ENCODE assay signal across 17 mouse cellular contexts in genomic region chr1:135847611-135848351, GRCm38 (mm10). TPM values are rescaled to one million over a fixed set of nuclear protein-coding genes. Genes with fewer than 3 reads are reported as not detected.
DNase-seq lines count a peak whose midpoint lies in the region; ATAC-seq lines count a peak whose summit lies in the region.
"Had no signal": no experiment of that assay in that cellular context is flagged by ENCODE, and none has a peak within 500 bp of the region (broad histone marks: within the 10 kb centered on the region; RNA-seq: fewer than 3 reads in every experiment).

No protein-coding gene starts in this region.

- H3K27me3 ChIP-seq in embryonic facial prominence, embryonic 10.5 days (replicated peaks; ENCODE audit: low read depth, poor library complexity, severe bottlenecking) = 0 out of 2 replicates have a peak, but pooled peaks cover 3% of the 10 kb centered on the region
- no peaks in the 10 kb centered on the region for H3K27me3 ChIP-seq in forebrain, embryonic 15.5 days
- H3K27me3 ChIP-seq: kidney, embryonic 15.5 days; limb, embryonic 13.5 days; liver, embryonic 13.5 days had no signal

- ATAC-seq in common myeloid progenitor, adult 5-6 weeks (replicated peaks; ENCODE audit: low read depth, poor library complexity, severe bottlenecking) = 0 out of 2 replicates have a peak, but pooled peaks have one; percentile 10
- no peak for ATAC-seq in forebrain, embryonic 15.5 days (replicated peaks)

- H3K27ac ChIP-seq in embryonic facial prominence, embryonic 10.5 days (replicated peaks) = no peak overlapping the region
- no peak overlapping the region for H3K27ac ChIP-seq in forebrain, embryonic 15.5 days (replicated peaks)
- H3K27ac ChIP-seq: forebrain, embryonic 10.5 days; hindbrain, postnatal 0 days; kidney, embryonic 15.5 days; limb, embryonic 13.5 days; liver, embryonic 13.5 days had no signal

- intact Hi-C loops in heart, postnatal 25 days (cut with DNase I) = no loop called here
- intact Hi-C loops in heart, postnatal 10 days (cut with DNase I) = no loop called here

- no peaks in the 10 kb centered on the region for H3K36me3 ChIP-seq in embryonic facial prominence, embryonic 10.5 days (replicated peaks)
- no peaks in the 10 kb centered on the region for H3K36me3 ChIP-seq in forebrain, embryonic 15.5 days
- H3K36me3 ChIP-seq: forebrain, embryonic 10.5 days; kidney, embryonic 15.5 days; limb, embryonic 13.5 days; liver, embryonic 13.5 days had no signal

- H3K4me3 ChIP-seq in embryonic facial prominence, embryonic 10.5 days = no peak overlapping the region
- no peak overlapping the region for H3K4me3 ChIP-seq in forebrain, embryonic 15.5 days
- H3K4me3 ChIP-seq: forebrain, embryonic 10.5 days; kidney, embryonic 15.5 days; limb, embryonic 13.5 days; liver, embryonic 13.5 days had no signal

- H3K4me1 ChIP-seq in embryonic facial prominence, embryonic 10.5 days = peaks cover 29% of the 10 kb centered on the region
- peaks cover 8% of the 10 kb centered on the region for H3K4me1 ChIP-seq in forebrain, embryonic 15.5 days

- peak; percentile 97 for DNase-seq in heart, adult 11 months
- no peak for DNase-seq in heart, postnatal 25 days (ENCODE audit: low spot score)
- DNase-seq in 3134 (ENCODE audit: extremely low read depth, insufficient read length, low spot score) = peak; percentile 69
- peak; percentile 75 to 81 for DNase-seq in heart, postnatal 10 days
- no peak for DNase-seq in embryonic facial prominence, embryonic 10.5 days (ENCODE audit: low spot score)
- no peak for DNase-seq in lung, postnatal 10 days
- DNase-seq: layer of hippocampus, postnatal 36 days; right cerebral cortex, postnatal 4 days had no signal

- no peak overlapping the region for H3K9ac ChIP-seq in forebrain, embryonic 15.5 days (replicated peaks)
- H3K9ac ChIP-seq: kidney, embryonic 15.5 days; limb, embryonic 13.5 days; liver, embryonic 13.5 days; lung, embryonic 14.5 days had no signal

- H3K9me3 ChIP-seq in embryonic facial prominence, embryonic 10.5 days = no peaks in the 10 kb centered on the region
- no peaks in the 10 kb centered on the region for H3K9me3 ChIP-seq in forebrain, embryonic 15.5 days
- H3K9me3 ChIP-seq: forebrain, embryonic 10.5 days; kidney, embryonic 15.5 days; limb, embryonic 13.5 days; liver, embryonic 13.5 days had no signal

- 86% methylated on average over 17 of the region's 17 CpGs for WGBS in embryonic facial prominence, embryonic 10.5 days
- WGBS in forebrain, embryonic 15.5 days = 84% methylated on average over 17 of the region's 17 CpGs

- no peak overlapping the region for H3K4me2 ChIP-seq in forebrain, embryonic 15.5 days (replicated peaks)
- H3K4me2 ChIP-seq: kidney, embryonic 15.5 days; limb, embryonic 13.5 days; liver, embryonic 13.5 days; lung, embryonic 14.5 days had no signal

RNA-seq across cellular contexts. Expression of gene Tnnt2, which starts 11.6 kb away (rescaled TPM):
- total RNA-seq in heart, postnatal 25 days (2021) = 1,000 to 10,000 TPM; 8,717 to 8,772 TPM
- total RNA-seq in common myeloid progenitor, adult 5-6 weeks (2017) = not detected in 2 replicates
- 1,000 to 10,000 TPM; 7,447 to 7,490 TPM for total RNA-seq in heart, postnatal 10 days (2021)
- polyA plus RNA-seq in embryonic facial prominence, embryonic 10.5 days (2016; fragmentation: Nextera tagmentation; extraction: Ambion mirVana) = 1.1 and 4.4 TPM in 2 replicates
- 0.75 and 5.7 TPM in 2 replicates for polyA plus RNA-seq in forebrain, embryonic 15.5 days (2015; fragmentation: Nextera tagmentation; extraction: Ambion mirVana)
- total RNA-seq: hematopoietic stem cell, adult 5-6 weeks had no signal

RNA-seq across cellular contexts. Expression of gene Lad1, which starts 29.4 kb away (rescaled TPM):
- 1 to 10 TPM; 5.6 to 6.0 TPM for total RNA-seq in heart, postnatal 25 days (2021)
- not detected in 2 replicates for total RNA-seq in common myeloid progenitor, adult 5-6 weeks (2017)
- total RNA-seq in heart, postnatal 10 days (2021) = 10 to 100 TPM in 1 of 2 experiments, 1 to 10 TPM in 1; 9.4 to 10.8 TPM
- polyA plus RNA-seq in embryonic facial prominence, embryonic 10.5 days (2016; fragmentation: Nextera tagmentation; extraction: Ambion mirVana) = 7.5 TPM in 2 replicates
- 0.33 and 0.37 TPM in 2 replicates for polyA plus RNA-seq in forebrain, embryonic 15.5 days (2015; fragmentation: Nextera tagmentation; extraction: Ambion mirVana)
- total RNA-seq: hematopoietic stem cell, adult 5-6 weeks had no signal

Comparison
In these comparisons a context has a peak if more than half of its experiments do, and no peak if none do; other contexts are left out.
1. DNase-seq: peak in heart, adult 11 months (single experiment), 3134 (single experiment) and heart, postnatal 10 days (2 of 2); none in heart, postnatal 25 days (single experiment), embryonic facial prominence, embryonic 10.5 days (single experiment) and lung, postnatal 10 days (single experiment).
2. RNA of gene Tnnt2, which starts 11.6 kb away (total RNA-seq): 8,717 to 8,772 TPM in heart, postnatal 25 days and 7,447 to 7,490 TPM in heart, postnatal 10 days; not detected in common myeloid progenitor, adult 5-6 weeks; every median in the first group is over 1,000 times any median in the second.